In the genomic region with DNA sequence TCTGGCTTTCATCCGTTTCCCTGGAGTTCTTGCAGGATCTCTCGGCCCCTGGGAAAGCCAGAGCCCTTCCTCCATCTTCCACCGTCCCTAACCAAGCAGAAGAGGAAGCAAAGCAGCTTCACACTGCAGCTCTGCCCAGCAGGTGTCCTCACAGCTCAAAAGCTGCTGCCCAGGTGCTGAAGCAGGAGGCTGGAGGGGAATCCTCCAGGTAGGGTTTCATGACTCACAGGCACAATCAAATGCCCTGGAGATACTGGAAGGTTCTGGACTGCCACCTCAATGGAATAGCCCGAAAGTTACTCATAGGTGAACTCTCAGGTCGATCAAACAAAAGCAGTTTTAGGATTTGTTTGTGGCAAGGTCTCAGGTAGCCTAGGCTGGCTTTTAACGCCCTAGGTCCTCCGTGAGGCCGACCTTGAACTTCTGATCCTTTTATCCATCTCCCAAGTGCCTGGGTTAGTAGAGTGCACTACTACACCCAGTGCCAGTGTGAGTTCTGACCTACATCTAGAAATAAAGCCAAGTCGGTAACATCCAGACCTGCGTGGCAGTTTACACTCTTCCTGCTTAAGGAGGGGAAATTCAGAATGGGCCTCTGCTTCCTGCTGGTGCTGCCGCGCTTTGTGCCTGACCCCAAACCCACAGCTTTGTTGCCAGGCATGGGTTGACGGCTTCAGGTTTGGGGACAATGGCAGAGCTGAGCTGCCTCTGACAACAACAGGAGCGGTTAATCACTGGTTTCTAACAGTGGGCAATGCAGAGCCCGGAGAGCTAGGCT, we compare ENCODE assay signal across 9 mouse cellular contexts. TPM values are rescaled to one million over a fixed set of nuclear protein-coding genes. Genes with fewer than 3 reads are reported as not detected.
DNase-seq lines count a peak whose midpoint lies in the region; ATAC-seq and TF ChIP-seq lines count a peak whose summit lies in the region.
"Had no signal": no experiment of that assay in that cellular context is flagged by ENCODE, and none has a peak within 500 bp of the region (broad histone marks: within the 10 kb centered on the region; RNA-seq: fewer than 3 reads in every experiment).

No protein-coding gene starts in this region.

- no peak for TF ChIP-seq POLR2A in liver, adult 2 months (IDR thresholded peaks at IDR 0.05; ENCODE audit: extremely low read depth, insufficient read depth, low read length)

- WGBS in liver, adult 2 months, result 53% methylated on average over 15 of the region's 15 CpGs
- WGBS in liver, embryonic 12.5 days (ENCODE audit: insufficient replicate concordance), result 24% methylated on average over 15 of the region's 15 CpGs
- 49% methylated on average over 15 of the region's 15 CpGs for WGBS in kidney, embryonic 16.5 days
- WGBS in stomach, embryonic 14.5 days, result 42% methylated on average over 15 of the region's 15 CpGs
- 32% methylated on average over 15 of the region's 15 CpGs for WGBS in heart, embryonic 12.5 days

- no peaks in the 10 kb centered on the region for H3K27me3 ChIP-seq in liver, adult 2 months (ENCODE audit: control insufficient read depth, insufficient read depth, low read length)
- H3K27me3 ChIP-seq in liver, embryonic 12.5 days (replicated peaks), result peaks cover 33% of the 10 kb centered on the region
- no peaks in the 10 kb centered on the region for H3K27me3 ChIP-seq in kidney, embryonic 16.5 days (ENCODE audit: insufficient read depth, low read length)
- no peaks in the 10 kb centered on the region for H3K27me3 ChIP-seq in stomach, embryonic 14.5 days (ENCODE audit: control insufficient read depth, insufficient read depth, low read length)
- peaks cover 6% of the 10 kb centered on the region; the same call in 1 of the 2 replicates for H3K27me3 ChIP-seq in heart, embryonic 12.5 days (replicated peaks)
- H3K27me3 ChIP-seq: limb, embryonic 13.5 days had no signal

- DNase-seq in liver, adult 2 months (ENCODE audit: extremely low read depth, low read depth, low spot score), result peak; percentile 41
- peak; percentile 63 for DNase-seq in ZHBTc4 (ENCODE audit: low read depth, low spot score)
- no peak for DNase-seq in gastrocnemius, postnatal 10 days
- DNase-seq in cerebellum, adult 18-20 months, result no peak

- TF ChIP-seq CTCF in liver, adult 2 months (IDR thresholded peaks at IDR 0.05; ENCODE audit: low read depth, low read length), result peak; percentile 85

- no peaks in the 10 kb centered on the region for H3K36me3 ChIP-seq in liver, adult 2 months (ENCODE audit: control insufficient read depth, insufficient read depth, low read length)
- no peaks in the 10 kb centered on the region for H3K36me3 ChIP-seq in liver, embryonic 12.5 days
- no peaks in the 10 kb centered on the region for H3K36me3 ChIP-seq in kidney, embryonic 16.5 days (ENCODE audit: insufficient read depth, low read length)
- no peaks in the 10 kb centered on the region for H3K36me3 ChIP-seq in stomach, embryonic 14.5 days (ENCODE audit: control insufficient read depth, insufficient read depth, low read length)
- H3K36me3 ChIP-seq in heart, embryonic 12.5 days, result no peaks in the 10 kb centered on the region
- H3K36me3 ChIP-seq: limb, embryonic 13.5 days had no signal

- H3K4me3 ChIP-seq in liver, adult 2 months (ENCODE audit: insufficient read depth, low read depth, low read length), result no peak overlapping the region
- H3K4me3 ChIP-seq in liver, embryonic 12.5 days, result no peak overlapping the region
- no peak overlapping the region for H3K4me3 ChIP-seq in kidney, embryonic 16.5 days (ENCODE audit: low read length)
- H3K4me3 ChIP-seq in stomach, embryonic 14.5 days (ENCODE audit: low read depth, low read length), result no peak overlapping the region
- no peak overlapping the region for H3K4me3 ChIP-seq in heart, embryonic 12.5 days
- H3K4me3 ChIP-seq: limb, embryonic 13.5 days had no signal

- no peak for ATAC-seq in liver, embryonic 12.5 days
- ATAC-seq in kidney, embryonic 16.5 days (ENCODE audit: low FRiP score, low TSS enrichment), result peak; percentile 52; the same call in 1 of the 2 replicates
- ATAC-seq in stomach, embryonic 14.5 days (ENCODE audit: insufficient number of reproducible peaks, insufficient read depth, low FRiP score, low read depth), result 0 out of 2 replicates have a peak, but pooled peaks have one; percentile 35
- no peak for ATAC-seq in heart, embryonic 12.5 days (ENCODE audit: insufficient number of reproducible peaks, low FRiP score)

- H3K27ac ChIP-seq in liver, adult 2 months (replicated peaks; ENCODE audit: insufficient read depth, low read depth, low read length), result no peak overlapping the region
- no peak overlapping the region for H3K27ac ChIP-seq in liver, embryonic 12.5 days
- H3K27ac ChIP-seq in kidney, embryonic 16.5 days (ENCODE audit: low read length), result peak overlapping the region; percentile 54; the same call in 1 of the 2 replicates
- H3K27ac ChIP-seq in stomach, embryonic 14.5 days (ENCODE audit: low read length), result no peak overlapping the region
- no peak overlapping the region for H3K27ac ChIP-seq in heart, embryonic 12.5 days (ENCODE audit: poor library complexity, severe bottlenecking)
- H3K27ac ChIP-seq: limb, embryonic 13.5 days had no signal

- no peak overlapping the region for H3K9ac ChIP-seq in liver, adult 2 months (ENCODE audit: low read depth, low read length)
- no peak overlapping the region for H3K9ac ChIP-seq in liver, embryonic 12.5 days
- no peak overlapping the region for H3K9ac ChIP-seq in kidney, embryonic 16.5 days (replicated peaks; ENCODE audit: low read length)
- H3K9ac ChIP-seq in stomach, embryonic 14.5 days (replicated peaks; ENCODE audit: low read depth, low read length), result no peak overlapping the region
- H3K9ac ChIP-seq in heart, embryonic 12.5 days, result no peak overlapping the region
- H3K9ac ChIP-seq: limb, embryonic 13.5 days had no signal

- H3K4me2 ChIP-seq in liver, embryonic 12.5 days, result no peak overlapping the region
- no peak overlapping the region for H3K4me2 ChIP-seq in kidney, embryonic 16.5 days (replicated peaks; ENCODE audit: low read depth, low read length)
- H3K4me2 ChIP-seq in stomach, embryonic 14.5 days (replicated peaks; ENCODE audit: low read depth, low read length), result no peak overlapping the region
- H3K4me2 ChIP-seq in heart, embryonic 12.5 days, result no peak overlapping the region
- H3K4me2 ChIP-seq: limb, embryonic 13.5 days had no signal

- no peaks in the 10 kb centered on the region for H3K79me2 ChIP-seq in liver, adult 2 months (ENCODE audit: control insufficient read depth, insufficient read depth, low read length)

- H3K9me3 ChIP-seq in liver, embryonic 12.5 days (replicated peaks), result no peaks in the 10 kb centered on the region
- no peaks in the 10 kb centered on the region for H3K9me3 ChIP-seq in kidney, embryonic 16.5 days (ENCODE audit: low read length)
- H3K9me3 ChIP-seq in stomach, embryonic 14.5 days (ENCODE audit: control insufficient read depth, low read depth, low read length), result no peaks in the 10 kb centered on the region
- no peaks in the 10 kb centered on the region for H3K9me3 ChIP-seq in heart, embryonic 12.5 days (replicated peaks)
- H3K9me3 ChIP-seq: limb, embryonic 13.5 days had no signal

- H3K4me1 ChIP-seq in liver, adult 2 months (ENCODE audit: control insufficient read depth, insufficient read depth, low read length), result no peaks in the 10 kb centered on the region
- H3K4me1 ChIP-seq in liver, embryonic 12.5 days, result no peaks in the 10 kb centered on the region
- peaks cover 22% of the 10 kb centered on the region for H3K4me1 ChIP-seq in kidney, embryonic 16.5 days (ENCODE audit: insufficient read depth, low read length)
- H3K4me1 ChIP-seq in stomach, embryonic 14.5 days (ENCODE audit: control insufficient read depth, insufficient read depth, low read length), result no peaks in the 10 kb centered on the region
- no peaks in the 10 kb centered on the region for H3K4me1 ChIP-seq in heart, embryonic 12.5 days (replicated peaks)

RNA-seq across cellular contexts. Expression of a gene that starts 16.0 kb away (rescaled TPM):
- 38.0 and 48.6 TPM in 2 replicates for total RNA-seq in liver, adult 2 months (2014; rRNA removed)
- polyA plus RNA-seq in liver, adult 2 months (2012; rRNA removed), result 69.9 and 91.0 TPM in 2 replicates
- polyA plus RNA-seq in liver, embryonic 12.5 days (2016; fragmentation: Nextera tagmentation; extraction: Ambion mirVana), result 10.8 and 11.1 TPM in 2 replicates
- 27.0 and 28.1 TPM in 2 replicates for polyA plus RNA-seq in kidney, embryonic 16.5 days (2015; fragmentation: Nextera tagmentation; extraction: Ambion mirVana)
- 20.1 and 21.8 TPM in 2 replicates for polyA plus RNA-seq in stomach, embryonic 14.5 days (2014; fragmentation: Nextera tagmentation; extraction: Ambion mirVana)
- 1 to 10 TPM; 5.5 to 7.7 TPM for total RNA-seq in gastrocnemius, postnatal 10 days (2021)
- 52.1 and 53.2 TPM in 2 replicates for polyA plus RNA-seq in heart, embryonic 12.5 days (2016; fragmentation: Nextera tagmentation; extraction: Ambion mirVana)

RNA-seq across cellular contexts. Expression of a gene that starts 44.2 kb away (rescaled TPM):
- 0.13 and 0.28 TPM in 2 replicates for total RNA-seq in liver, adult 2 months (2014; rRNA removed)
- 0.31 and 0.33 TPM in 2 replicates for polyA plus RNA-seq in liver, adult 2 months (2012; rRNA removed)
- polyA plus RNA-seq in liver, embryonic 12.5 days (2016; fragmentation: Nextera tagmentation; extraction: Ambion mirVana), result 0.45 and 0.47 TPM in 2 replicates
- 2.1 and 2.3 TPM in 2 replicates for polyA plus RNA-seq in kidney, embryonic 16.5 days (2015; fragmentation: Nextera tagmentation; extraction: Ambion mirVana)
- not detected in 2 replicates for polyA plus RNA-seq in stomach, embryonic 14.5 days (2014; fragmentation: Nextera tagmentation; extraction: Ambion mirVana)
- not detected for total RNA-seq in gastrocnemius, postnatal 10 days (2021)
- polyA plus RNA-seq in heart, embryonic 12.5 days (2016; fragmentation: Nextera tagmentation; extraction: Ambion mirVana), result not detected in 2 replicates

Comparison
In these comparisons a context has a peak if more than half of its experiments do, and no peak if none do; other contexts are left out.
1. DNase-seq: peak in liver, adult 2 months (single experiment) and ZHBTc4 (single experiment); none in gastrocnemius, postnatal 10 days (single experiment) and cerebellum, adult 18-20 months (0 of 2).
2. ATAC-seq: peak in kidney, embryonic 16.5 days (single experiment) and stomach, embryonic 14.5 days (single experiment); none in liver, embryonic 12.5 days (single experiment) and heart, embryonic 12.5 days (single experiment).